Mouse (Mus musculus) layer of hippocampus, adult 8-10 months (tissue): ENCODE data around the gene Jade2. TPM values are rescaled to one million over a fixed set of nuclear protein-coding genes. Genes with fewer than 3 reads are reported as not detected.

Source experiments
- DNase-seq, 2 experiments: peaks; one replicate each; pipeline ENCODE4 v3.0.0; 2022; ENCODE audit warnings: low spot score in 2 of 2
- total RNA-seq, 4 experiments: library from RNA; stranded (reverse); gene quantifications; 2 replicates each; pipeline ENCODE4 v1.2.4; 2022

Gene Jade2
- total RNA-seq, 4 experiments from 2014 or later = 50.6 to 54.2 (median 52.0) TPM

DNA sequence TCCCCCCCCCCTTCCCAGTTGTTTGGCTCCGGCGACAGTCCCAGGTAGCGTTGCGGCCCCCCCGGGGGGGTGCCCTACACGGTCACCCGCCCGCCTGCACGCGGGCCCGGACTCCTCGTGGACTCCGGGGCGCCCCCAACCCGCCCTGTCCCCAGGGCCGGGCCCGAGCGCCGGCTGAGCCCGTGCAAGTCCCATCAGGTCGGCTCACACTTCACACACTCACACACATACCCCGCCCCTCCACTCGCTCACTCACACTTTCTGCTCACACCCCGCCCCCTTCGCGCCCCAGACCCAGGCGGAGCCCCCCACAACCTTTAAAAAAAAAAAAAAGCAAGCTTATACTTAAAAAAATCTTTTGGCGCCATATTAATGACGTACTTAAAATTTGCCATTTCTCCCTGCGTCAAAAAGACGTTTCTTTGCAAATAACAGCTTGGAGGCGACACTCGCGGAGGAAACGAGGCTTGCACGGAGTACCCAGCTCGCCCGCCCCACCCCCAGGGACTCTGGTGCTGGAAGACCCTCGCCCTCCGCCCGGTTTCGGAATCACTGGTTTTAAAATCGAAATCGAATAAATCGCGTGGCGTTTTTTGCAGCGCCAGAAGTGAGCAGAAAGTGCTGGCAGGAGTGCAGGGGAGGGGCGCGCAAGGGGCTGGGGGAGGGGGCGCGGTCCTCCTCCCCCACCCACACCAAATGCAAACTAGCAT lies 520 bp upstream of the Jade2 start:
- DNase-seq = peak; percentile 65 to 71

DNA sequence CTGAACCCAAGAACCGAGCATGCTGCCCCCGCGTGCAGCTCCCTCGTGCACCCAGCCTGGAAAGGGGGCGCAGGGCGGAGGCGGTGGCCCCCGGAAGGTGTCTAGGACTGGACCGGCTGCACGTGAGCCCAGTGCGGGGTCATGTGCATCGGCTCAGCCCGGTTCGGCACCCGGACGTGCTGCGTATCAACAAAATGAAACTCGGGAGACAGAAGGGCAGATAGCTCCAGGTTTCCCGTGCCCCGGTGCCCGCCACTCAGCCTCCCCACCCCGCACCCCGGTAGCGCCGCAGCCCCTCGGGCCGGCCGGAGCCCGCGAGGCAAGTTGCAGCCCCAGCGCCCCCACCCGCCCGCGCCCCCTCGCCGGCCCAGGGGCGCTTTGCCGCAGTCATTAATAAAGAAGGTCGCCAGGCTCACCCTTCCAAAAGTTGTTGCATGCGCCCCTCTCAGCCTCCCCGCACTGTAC lies 805 bp downstream of the Jade2 start:
- peak; percentile 51 to 63 for DNase-seq

DNA sequence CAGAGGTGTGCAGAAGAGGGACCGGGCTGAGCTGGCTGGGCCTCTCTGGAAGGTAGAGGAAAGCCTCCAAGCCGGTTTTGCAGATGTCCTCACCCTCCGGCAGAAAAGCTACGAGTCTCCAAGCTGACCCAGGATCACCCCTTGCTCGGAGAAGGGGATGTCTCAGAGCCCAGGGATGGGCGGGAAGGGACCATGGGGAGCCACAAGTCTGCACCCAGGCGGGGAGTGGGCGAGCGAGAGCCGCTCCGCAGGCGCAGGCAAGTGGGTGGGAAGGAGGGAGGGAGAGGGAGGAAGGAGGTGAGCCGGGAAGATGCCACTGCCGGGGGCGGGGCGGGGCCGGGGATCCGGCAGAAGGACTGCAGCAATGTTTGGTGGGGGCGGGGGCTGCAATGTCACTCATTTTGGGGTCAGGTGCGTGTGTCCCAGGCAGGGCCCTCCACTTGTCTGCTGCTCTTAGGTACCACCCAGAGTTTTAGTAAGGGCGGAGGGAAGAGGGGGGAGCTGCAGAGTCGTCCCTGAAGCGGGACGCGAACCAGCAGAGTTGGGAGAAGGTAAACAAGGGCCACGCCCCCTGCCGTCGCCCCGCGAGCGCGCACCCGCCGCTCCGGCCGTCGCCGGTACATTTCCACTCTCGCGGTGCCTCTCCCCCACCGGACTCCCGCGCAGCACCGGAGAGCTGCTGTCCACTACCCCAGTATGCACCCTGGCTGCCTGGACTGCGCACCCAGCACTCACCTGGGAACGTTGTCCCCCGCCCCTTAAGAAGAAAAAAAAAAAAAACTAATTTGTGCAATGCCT lies 1.4 kb downstream of the Jade2 start:
- peak; percentile 70 to 75 for DNase-seq

DNA sequence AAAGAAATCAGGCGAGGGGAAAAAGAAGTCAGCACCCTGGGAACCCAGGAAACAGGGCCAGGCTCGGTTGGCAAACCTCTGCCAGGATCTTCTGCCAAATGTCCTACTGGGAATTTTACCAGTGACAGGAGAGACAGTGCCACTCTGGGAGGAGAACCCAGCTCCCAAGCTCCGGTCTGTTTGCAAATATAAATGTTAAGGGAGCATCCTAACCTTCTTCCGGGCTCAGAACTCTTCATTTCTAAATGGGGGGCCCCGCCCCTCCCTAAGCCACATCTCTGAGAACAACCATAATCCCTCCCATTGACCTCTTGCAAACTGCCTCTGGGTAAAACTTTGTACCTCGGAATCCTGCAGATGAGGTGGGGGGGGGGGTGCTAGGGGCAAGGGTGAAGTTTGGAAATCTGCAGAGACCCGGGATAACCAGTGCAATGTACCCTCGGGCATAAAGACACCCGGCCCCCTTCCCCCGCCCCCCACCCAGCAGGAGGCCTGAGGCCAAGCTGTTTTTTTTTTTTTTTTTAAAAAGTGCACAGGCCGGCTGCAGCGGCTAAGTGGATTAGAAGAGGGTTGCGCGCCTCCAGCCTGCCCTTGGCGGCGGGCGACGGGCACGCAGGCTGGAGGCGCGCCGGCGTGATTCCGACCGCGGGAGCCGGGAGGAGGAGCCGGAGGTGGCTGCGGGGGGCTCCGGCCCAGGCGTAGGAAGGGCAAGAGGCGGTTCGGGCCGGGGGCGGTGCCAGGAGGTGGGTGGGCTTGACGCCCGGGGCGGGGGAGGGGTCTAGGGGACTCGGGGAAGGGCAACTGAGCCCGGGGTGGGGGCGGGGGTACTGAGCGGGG lies 2.3 kb downstream of the Jade2 start:
- peak in 1 of 2 experiments; percentile 52 for DNase-seq

DNA sequence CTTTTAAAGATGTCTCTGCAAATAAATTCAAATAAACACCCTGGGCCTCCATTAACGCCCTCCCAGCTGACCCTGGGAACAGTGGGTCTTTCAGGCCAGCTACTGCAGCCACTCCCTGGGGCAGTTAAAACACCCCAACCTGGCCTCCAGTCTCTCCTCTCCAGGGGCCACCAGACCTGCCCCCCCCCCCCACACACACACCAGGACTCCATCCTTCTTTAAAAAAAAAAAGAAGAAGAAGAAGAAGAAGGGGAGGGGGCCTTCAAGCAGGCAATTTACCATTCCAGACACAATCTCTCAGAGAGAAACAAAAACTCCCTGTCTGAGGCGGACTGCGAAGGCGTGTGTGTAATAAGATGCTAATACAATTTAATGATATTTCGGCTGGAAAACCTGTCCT lies 4.9 kb downstream of the Jade2 start:
- DNase-seq = no peak

DNA sequence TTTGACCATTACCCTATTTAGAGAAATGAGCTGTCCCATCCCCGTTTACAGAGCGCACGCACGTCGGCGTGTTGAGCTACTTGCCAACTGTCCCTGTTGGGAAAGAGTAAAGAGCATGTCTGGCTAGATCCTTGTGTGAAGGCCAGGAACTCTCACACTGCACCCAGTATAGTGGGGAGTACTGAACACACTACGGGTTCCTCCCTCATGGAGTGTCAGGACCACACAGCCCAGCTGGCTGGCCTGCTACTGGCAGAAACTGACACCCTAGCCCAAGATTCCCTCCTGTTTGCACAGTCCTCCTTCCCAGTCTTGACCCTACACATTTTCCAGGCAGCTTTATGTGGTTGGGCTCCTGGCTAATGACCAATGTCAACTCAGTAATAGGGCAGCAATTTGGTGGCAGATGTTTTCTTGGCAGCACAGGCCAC lies 5.3 kb downstream of the Jade2 start:
- DNase-seq = no peak

DNA sequence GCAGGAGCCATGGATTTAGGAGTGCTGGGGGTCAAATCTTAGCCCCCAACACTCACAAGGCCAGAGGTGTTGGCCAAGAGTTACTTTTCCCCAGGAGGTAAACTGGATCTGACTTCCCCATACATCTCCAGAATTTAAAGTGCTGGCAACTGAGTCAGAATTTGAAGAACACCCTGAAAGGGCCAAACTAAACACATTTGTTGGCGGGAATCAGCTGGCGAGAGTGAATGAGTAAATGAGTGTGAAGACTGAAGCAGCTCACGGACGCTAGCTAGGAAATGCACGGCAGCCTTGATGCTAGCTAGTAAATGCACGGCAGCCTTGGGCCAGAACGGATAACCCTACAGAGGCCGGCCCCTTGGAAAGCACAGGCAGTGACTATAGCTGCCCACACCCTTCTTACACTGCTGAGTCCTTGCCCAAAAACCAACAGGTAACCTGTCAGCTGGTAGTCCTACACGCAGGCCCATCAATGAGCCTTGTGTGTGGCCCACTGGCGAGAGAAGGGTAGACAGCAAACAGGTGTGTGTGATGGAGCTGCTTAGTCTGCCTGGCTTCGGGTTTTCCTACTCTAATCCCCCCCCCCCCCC lies 6.6 kb downstream of the Jade2 start:
- no peak for DNase-seq

DNA sequence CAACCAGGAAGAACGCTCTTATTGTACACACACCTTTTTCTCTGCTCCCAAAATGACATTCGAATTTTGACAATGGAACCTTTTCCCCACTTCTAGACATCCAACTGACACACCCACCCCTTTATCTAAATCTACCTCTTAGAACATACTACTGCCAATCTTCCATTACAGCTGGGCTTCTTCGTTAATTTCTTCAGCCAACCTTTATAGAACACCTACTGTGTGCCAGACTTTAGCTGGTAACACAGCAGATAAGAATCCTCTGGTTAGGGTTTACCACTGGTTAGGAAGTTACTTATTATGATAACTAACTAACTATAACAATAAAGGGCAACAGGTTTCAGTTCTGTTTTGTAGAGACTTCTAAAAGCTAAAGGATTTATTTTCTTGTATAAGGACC lies 9.1 kb downstream of the Jade2 start:
- DNase-seq = no peak

DNA sequence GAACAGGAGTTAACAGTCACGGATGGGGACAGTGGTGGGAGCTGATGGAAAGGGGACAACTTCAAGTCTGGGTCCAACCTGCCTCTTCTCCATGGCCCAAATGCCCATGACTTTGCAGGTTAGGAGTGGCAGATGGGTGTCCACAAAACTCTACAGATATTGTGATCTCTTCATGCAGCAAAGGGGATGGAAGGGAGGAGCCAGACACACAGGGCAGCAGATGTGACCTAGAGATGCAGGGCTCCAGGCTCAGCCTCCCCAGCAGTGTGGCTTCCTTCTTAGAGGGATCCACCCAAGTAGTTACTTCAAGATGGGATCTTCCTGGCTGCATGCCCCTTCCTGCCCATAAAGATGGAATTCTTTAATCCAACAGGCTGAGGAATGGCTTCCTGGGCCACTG lies 9.6 kb downstream of the Jade2 start:
- DNase-seq = no peak

DNA sequence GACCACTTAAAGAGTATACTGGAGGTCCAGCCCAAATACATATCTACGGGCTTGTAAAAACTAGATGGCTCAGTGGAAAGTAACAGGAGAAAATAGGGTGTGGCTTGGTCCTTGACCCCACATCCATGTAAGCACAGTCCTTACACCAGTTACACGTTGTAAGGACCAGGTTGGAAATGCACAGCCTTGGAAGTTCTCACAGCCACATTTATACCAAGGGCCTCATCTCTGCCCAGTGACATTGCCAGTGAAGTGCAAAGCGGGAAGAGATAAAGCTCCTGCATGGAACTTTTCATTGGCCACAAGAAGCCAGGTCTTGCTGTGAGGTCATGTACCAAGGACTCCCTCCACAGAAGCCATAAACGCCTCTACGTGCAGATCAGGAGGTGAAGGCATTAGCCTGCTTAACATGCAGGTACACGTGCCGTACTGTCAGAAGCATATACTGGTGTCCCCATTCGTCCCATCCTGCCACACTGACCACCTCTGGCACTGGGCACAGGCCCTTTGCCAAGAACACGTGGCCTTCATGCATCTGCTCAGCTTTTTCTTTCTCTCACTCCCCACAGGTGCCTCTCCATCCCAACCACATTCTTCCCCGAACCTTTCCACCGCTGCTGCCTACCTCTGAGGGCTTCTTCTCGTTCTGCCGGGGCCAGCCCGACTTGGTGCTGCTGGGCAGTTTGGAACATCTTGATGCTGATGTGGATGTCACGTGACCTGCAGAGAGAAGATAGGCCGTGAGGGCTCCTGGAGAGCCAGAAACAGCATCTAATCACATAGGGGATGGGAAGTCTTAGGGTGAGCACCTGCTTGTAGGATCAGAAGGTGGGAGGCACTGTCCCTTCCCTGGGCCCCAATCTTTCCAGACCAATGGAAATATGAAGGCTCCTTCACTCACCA lies 11.2 kb downstream of the Jade2 start:
- DNase-seq = no peak

DNA sequence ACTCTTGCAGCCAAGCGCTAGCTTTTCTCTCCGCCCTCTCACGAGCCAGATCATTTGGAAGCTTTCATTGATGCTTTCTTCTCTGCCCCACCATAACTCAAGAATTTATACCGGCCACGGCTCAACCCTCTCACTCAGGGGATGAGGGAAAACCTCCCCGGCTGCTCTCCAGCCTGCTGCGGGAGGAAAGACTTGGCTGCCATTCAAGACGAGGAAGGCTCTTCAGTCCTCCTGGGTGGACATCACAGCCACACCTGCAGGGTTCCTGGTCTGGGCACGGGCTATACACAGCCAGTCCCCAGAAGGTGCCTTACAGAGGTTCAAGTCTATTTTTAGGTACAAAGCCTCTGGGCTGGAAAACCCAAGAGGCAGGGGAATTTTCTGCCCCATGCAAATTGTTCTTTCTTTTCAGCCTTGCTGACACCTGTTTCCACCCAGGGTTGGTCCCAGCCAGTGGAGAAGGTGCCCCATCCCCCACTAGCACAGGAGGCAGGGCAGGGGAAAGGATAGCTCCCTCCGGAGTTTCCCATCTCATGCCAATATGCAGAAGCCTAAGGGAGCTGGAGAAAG lies 12.8 kb downstream of the Jade2 start:
- DNase-seq = no peak

DNA sequence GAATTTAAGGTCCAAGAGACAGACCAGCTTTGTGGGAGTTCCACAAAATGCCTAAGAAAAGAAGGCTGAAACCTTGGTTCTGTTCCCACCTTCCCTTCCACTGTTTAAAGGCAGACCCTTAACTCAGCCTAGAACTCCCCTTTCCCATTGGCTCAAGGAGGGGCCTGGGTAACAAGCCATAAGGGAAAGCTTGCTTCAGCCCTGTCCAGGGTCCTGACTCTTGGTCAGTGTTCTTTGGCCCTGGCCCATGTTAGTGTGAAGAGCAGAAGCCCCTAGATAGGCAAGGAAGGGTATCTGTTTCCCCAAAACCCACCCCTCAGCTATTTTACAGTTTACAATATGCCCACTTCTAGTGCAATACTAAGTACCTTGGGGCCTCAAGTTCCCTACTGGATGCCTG lies 13.6 kb downstream of the Jade2 start:
- no peak for DNase-seq

DNA sequence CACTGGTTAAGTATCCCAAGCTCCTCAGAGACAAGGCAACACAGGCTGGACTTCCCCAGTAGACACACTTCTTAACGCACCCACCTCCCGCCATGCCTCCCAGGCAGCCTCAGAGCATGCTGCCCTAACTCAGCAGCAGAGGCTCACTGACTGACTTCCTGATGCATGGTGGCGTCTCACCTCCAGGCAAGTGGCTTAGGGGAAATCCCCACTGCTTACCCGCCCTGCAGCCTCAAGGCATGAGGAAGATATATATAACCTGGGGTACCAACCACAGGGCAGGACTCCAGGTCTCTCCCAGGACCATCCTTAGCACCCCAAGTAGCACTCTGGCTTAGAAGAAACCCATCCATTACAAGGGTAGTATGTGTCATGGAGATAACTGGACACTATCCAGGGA lies 14.3 kb downstream of the Jade2 start:
- no peak for DNase-seq

DNA sequence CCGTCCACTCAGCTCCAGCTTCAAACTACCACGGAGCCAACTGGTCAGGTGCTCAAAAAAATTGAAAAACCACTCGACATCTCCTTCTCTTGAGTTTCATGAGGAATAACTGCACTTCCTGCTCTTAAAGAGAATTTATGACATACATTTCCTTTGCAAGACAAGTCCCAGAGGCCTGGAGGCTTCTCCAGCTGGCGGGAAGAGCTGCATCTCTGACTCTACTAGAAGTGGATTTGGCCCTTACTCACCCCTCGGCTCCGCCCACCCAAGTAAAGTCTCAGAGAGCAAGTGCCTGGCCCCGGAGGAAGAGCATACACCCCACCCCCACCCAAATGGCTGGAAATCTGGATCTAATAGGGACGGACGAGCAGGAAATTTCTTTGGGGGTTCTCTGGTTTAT lies 16.3 kb downstream of the Jade2 start:
- no peak for DNase-seq

DNA sequence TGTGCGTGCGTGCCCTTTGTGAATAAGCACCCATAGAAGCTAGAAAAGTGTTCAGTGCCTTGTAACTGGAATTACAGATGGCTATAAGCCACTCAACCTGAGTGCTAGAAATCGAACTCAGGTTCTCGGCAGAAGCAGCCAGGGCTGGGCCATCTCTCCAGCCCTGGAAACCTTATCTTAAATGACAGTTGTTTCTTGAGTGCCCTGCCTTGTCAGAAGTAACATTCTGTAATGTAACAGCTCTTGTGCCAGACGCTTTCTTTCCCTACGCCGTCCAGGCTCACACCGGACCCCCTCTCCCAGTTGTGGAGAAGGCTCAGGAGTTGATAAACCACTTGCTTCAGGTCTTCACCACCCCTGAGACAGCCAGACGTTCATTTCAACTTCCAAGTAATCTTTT lies 16.8 kb downstream of the Jade2 start:
- no peak for DNase-seq

DNA sequence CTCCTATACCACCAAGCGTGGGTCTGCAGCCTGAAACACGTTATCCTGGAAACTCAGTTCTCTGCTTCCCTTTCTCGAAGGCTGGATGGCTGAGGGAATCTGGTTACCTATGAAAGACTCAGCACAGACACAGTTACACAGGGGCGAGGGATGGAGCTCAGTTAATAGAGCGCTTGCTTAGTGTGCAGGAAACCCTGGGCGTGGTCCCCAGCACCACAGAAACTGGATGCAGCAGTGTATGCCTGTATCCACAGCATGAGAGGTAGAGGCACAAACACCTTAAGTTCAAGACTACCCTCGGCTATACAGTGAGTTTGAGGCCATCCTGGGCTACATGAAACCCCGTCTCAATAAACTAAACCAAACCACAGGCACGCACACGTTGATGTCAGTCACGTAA lies 17.5 kb downstream of the Jade2 start:
- no peak for DNase-seq

DNA sequence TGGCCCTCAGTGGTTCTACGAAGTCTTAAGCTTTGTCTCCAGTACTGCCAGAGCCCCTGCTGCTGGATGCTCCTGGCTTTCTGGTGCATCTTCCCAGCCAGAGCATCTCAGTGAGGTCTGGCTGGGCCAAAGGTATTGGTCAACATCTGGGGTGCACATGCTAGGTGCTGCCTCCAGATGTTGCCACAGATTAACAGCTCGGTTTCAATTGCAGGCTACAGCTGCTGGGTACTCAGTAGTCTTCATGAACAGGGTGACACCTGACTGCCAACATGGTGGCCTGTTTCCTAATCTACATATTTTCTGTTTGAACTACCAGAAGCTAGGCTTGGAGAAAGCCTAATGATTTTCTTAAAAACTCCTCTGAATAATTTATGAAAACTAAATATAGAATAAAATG lies 18.3 kb downstream of the Jade2 start:
- DNase-seq = no peak

DNA sequence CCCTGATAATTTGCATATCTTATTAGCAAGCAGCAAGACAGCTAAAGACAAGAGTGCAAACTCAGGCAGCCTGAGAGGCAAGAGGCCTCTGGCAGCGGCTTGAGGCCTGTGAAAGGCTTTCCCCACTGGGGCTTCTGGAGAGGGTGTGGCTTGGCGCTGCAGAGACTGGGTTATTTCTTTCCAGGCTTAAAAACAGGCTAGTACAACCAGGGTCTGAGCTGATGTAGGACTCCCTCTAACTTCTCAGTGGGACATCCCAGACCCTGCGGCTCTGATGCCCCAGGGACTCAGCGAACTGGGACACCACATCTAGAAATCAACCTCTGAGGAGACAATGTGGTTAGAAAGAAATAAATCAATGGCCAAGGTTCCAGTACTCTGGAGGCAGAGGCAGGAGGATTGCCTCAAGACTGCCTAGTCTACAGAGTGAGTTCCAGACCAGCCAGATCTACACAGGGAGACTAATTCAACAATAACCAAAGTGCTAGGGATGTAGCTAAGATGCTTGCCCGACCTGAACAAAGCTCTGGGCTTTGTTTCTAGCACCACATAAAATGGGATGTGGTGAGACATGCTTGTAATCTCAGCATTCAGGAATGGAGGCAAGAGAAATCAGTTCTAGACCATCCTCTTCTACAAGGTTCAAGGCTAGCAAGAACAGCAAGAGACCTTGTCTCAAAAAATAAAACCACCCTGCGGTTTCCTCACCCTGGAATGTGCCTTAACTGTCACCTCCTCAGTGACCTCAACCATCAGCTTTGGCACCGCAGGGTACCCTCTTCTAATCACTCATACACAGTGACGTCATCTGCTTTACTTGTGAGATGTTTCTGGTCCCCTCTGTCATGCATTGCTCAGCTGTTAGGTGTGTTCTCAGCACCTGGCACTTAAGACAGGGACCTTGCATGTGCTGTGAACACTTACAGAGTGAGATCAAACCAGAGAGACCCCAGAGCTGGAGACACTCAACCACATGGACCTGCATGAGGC lies 20.0 kb downstream of the Jade2 start:
- DNase-seq = no peak

DNA sequence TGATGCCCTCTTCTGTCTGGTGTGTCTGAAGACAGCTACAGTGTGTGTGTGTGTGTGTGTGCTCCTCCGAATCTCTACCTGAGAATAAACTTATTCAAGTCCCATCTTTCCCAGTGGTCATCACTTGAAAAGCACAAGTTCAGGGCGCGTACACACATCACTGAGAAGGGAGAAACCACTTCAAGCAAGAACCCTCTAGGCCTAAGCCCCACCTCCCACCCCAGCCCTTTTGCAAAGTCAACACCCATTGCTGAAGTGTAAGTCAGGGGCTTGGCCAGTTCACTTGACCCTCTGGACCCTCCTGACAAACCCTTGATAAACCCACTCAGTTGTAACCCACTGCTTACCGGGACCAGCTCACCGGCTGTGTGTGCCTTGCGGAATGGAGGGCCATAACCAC lies 20.9 kb downstream of the Jade2 start:
- no peak for DNase-seq
